Mouse (Mus musculus): ENCODE measurements around the gene Dgcr2. TPM values are rescaled to one million over a fixed set of nuclear protein-coding genes. Genes with fewer than 3 reads are reported as not detected.

Gene Dgcr2
- polyA plus RNA-seq (2014; fragmentation: Nextera tagmentation; extraction: Ambion mirVana), result 95.0 and 110 TPM in 2 replicates

DNA sequence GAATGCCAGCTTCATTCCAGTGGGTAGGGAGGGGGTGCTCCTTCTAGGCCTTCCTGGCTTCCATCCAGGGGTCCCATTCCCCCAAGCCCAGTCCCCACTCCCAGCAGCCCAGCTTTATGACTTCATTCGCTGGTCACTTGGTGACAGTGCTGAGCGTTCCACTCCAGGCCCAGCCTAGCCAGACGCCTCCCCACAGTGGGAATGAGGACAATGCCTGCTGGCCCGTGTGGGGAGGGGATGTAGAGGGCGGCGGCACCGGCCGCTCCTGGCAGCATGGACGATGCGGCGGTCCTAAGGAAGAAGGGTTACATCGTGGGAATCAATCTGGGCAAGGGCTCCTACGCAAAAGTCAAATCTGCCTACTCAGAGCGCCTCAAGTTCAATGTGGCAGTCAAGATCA, at the start of gene Dgcr2, which contains the start of gene Tssk2:
Gene Dgcr2 (minus strand): TSS at position 101 of the 400 bp plus-strand sequence.
Gene Tssk2 (plus strand): TSS at position 176 of the 400 bp plus-strand sequence.
- Histone ChIP-seq H3K9ac (ENCODE audit: low read length) (no peak within 1 kb of the TSS), H3K4me3 (ENCODE audit: low read depth, low read length) (no peak within 1 kb of the TSS), H3K27me3 (ENCODE audit: control insufficient read depth, insufficient read depth, low read length) (no peaks in the 10 kb centered on the region), H3K36me3 (ENCODE audit: control insufficient read depth, insufficient read depth, low read length) (peaks cover 14% of the 10 kb centered on the region), H3K4me2 (ENCODE audit: low read depth) (no peak within 1 kb of the TSS), H3K9me3 (ENCODE audit: control insufficient read depth, low read length) (no peaks in the 10 kb centered on the region), H3K27ac (ENCODE audit: low read depth, low read length) (no peak within 1 kb of the TSS), H3K4me1 (ENCODE audit: control insufficient read depth, insufficient read depth, low read length) (no peaks in the 10 kb centered on the region)
- 94% methylated on average over 14 of the region's 14 CpGs for WGBS
- ATAC-seq (ENCODE audit: insufficient read depth, low FRiP score, low TSS enrichment) (no peak), DNase-seq (ENCODE audit: low spot score) (no peak)

DNA sequence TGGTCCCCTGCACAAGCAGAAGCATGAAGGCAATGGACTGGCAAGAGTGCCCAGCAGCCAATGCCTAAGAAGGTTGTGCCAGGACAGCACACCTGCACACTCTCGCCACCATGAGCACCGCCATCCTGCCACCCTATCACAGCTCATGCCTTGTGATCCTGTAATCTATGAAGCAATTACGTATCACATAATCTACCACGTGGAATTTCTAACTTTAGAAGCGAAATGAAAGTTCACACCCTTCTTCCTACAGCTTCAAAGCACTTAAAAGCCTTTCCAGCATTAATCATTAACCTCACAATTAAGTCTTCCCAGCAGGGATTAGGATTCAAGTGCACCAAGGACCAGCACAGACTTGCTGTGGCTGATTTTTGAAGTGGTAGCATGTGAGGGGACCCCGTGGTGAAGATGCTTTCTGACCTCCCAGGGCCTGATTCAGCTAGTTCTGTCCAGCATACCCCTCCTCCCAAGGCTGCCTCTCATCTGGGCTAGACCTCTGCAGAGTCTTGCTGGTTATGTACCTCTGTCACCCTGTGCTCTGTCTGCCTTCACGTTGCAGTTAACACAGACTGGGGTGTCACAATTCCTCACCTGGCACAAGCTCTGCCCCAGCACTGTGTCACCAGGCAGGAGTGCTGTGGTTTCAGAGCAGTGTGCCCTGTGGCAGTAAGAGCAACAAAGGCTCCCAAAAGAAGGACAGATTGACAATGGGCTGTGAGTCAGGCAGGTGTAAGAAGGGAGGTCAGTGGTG, 46.9 kb upstream of the Dgcr2 start:
- Histone ChIP-seq H3K4me3 (ENCODE audit: low read depth, low read length) (no peak overlapping the region), H3K4me2 (ENCODE audit: low read depth) (no peak overlapping the region), H3K36me3 (ENCODE audit: control insufficient read depth, insufficient read depth, low read length) (no peaks in the 10 kb centered on the region), H3K27ac (ENCODE audit: low read depth, low read length) (no peak overlapping the region), H3K9ac (ENCODE audit: low read length) (no peak overlapping the region), H3K9me3 (ENCODE audit: control insufficient read depth, low read length) (no peaks in the 10 kb centered on the region), H3K4me1 (ENCODE audit: control insufficient read depth, insufficient read depth, low read length) (no peaks in the 10 kb centered on the region), H3K27me3 (ENCODE audit: control insufficient read depth, insufficient read depth, low read length) (no peaks in the 10 kb centered on the region)
- ATAC-seq (ENCODE audit: insufficient read depth, low FRiP score, low TSS enrichment), result no peak
- WGBS, result 53% methylated on average over 7 of the region's 7 CpGs
- no peak for DNase-seq (ENCODE audit: low spot score)

DNA sequence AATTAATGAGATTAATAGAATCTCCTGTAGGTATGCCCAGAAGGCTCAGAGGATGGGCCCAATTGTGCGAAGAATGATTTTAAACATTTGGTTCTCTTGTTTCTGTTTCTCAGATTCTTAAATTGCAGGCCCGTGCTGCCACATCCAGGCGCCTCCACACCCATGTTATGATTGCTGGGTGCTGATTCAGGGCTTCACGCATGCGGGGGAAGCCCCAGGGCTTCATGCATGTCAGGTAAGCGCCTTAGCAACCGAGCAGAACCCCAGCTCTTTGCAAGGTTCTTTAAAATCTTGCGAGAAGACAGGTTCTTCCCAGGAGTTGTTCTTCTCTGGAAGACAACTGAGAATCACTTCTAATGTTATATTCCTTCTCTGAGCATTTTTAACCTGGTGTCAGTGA, 45.1 kb upstream of the Dgcr2 start:
- 69% methylated on average over 8 of the region's 8 CpGs for WGBS
- no peak overlapping the region for H3K4me3 ChIP-seq (ENCODE audit: low read depth, low read length)
- H3K9me3 ChIP-seq (ENCODE audit: control insufficient read depth, low read length), result no peaks in the 10 kb centered on the region
- H3K27ac ChIP-seq (ENCODE audit: low read depth, low read length), result no peak overlapping the region
- H3K27me3 ChIP-seq (ENCODE audit: control insufficient read depth, insufficient read depth, low read length), result no peaks in the 10 kb centered on the region
- H3K9ac ChIP-seq (ENCODE audit: low read length), result no peak overlapping the region
- no peaks in the 10 kb centered on the region for H3K4me1 ChIP-seq (ENCODE audit: control insufficient read depth, insufficient read depth, low read length)
- DNase-seq (ENCODE audit: low spot score) (no peak), ATAC-seq (ENCODE audit: insufficient read depth, low FRiP score, low TSS enrichment) (no peak)
- no peak overlapping the region for H3K4me2 ChIP-seq (ENCODE audit: low read depth)
- no peaks in the 10 kb centered on the region for H3K36me3 ChIP-seq (ENCODE audit: control insufficient read depth, insufficient read depth, low read length)

DNA sequence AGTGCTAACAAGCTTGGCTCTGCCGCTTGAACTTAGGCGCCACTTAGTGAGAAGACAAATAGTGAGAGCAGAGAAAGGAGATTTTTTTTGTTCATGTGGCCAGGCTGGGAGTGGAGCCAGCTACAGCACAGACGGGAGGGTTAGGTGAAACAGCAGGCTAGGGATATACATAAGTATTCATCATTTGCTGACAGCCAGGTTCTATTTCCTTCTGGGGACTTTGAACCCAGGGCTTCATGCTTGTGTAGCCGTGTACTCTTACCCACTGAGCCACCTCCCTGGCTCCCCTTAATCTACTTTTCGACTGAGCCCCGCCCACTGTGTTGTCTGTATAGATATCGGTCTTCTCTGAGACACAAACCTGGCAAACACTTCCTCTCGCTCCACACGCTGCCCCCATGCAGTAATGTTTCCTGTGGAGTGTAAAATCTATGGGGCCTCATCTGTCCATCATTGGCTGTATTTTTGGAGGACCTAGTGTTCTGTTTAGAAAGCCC, 40.9 kb upstream of the Dgcr2 start:
- WGBS, result 64% methylated on average over 9 of the region's 9 CpGs
- H3K27ac ChIP-seq (ENCODE audit: low read depth, low read length), result no peak overlapping the region
- no peak overlapping the region for H3K4me2 ChIP-seq (ENCODE audit: low read depth)
- no peaks in the 10 kb centered on the region for H3K36me3 ChIP-seq (ENCODE audit: control insufficient read depth, insufficient read depth, low read length)
- ATAC-seq (ENCODE audit: insufficient read depth, low FRiP score, low TSS enrichment) (no peak), DNase-seq (ENCODE audit: low spot score) (no peak)
- H3K4me3 ChIP-seq (ENCODE audit: low read depth, low read length), result no peak overlapping the region
- H3K9me3 ChIP-seq (ENCODE audit: control insufficient read depth, low read length), result no peaks in the 10 kb centered on the region
- H3K9ac ChIP-seq (ENCODE audit: low read length), result no peak overlapping the region
- H3K27me3 ChIP-seq (ENCODE audit: control insufficient read depth, insufficient read depth, low read length), result no peaks in the 10 kb centered on the region
- no peaks in the 10 kb centered on the region for H3K4me1 ChIP-seq (ENCODE audit: control insufficient read depth, insufficient read depth, low read length)

DNA sequence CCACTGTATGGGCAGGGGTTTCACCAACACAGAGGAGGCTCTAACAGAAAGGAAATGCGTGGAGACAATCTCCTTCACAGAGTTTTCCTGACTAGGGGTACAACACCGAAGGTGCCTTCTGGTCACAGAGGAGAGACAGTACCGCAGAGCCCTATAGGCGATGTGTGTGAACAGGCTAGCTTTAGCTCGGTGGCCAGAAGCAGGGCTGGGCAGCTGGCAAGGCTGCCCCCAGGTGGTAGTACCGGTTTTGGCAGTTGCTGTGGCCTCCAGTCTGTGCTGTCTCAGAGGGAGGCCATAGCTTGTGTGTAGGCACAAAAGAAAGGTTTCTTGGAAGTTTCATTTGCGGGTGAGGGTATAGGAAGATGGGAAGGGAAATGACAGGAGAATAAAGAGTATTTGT, 40.5 kb upstream of the Dgcr2 start:
- Histone ChIP-seq H3K27me3 (ENCODE audit: control insufficient read depth, insufficient read depth, low read length) (no peaks in the 10 kb centered on the region), H3K9me3 (ENCODE audit: control insufficient read depth, low read length) (no peaks in the 10 kb centered on the region), H3K27ac (ENCODE audit: low read depth, low read length) (no peak overlapping the region), H3K4me1 (ENCODE audit: control insufficient read depth, insufficient read depth, low read length) (no peaks in the 10 kb centered on the region), H3K4me2 (ENCODE audit: low read depth) (no peak overlapping the region), H3K36me3 (ENCODE audit: control insufficient read depth, insufficient read depth, low read length) (no peaks in the 10 kb centered on the region), H3K4me3 (ENCODE audit: low read depth, low read length) (no peak overlapping the region), H3K9ac (ENCODE audit: low read length) (no peak overlapping the region)
- DNase-seq (ENCODE audit: low spot score) (peak; percentile 77), ATAC-seq (ENCODE audit: insufficient read depth, low FRiP score, low TSS enrichment) (peak; percentile 74; the same call in 1 of the 2 replicates)
- WGBS, result 8% methylated on average over 7 of the region's 7 CpGs

DNA sequence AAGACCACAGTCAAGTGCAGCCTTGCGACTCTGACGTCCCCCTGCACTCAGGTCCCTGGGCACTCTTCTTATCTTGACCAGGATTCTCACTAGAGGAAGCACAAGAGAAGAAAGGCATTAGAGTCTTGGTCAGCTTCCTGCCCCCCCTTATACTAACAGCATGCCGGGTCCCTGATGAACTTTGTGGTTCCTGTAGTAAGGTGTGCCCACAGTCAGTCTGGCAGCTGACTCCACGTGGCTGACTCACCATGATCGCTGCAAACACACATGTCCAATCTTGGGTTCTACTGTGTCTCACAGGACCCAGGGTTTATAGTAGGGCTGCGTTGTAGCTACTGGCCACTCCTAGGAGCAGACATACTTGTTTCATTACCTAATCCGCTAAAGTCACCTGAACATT, 39.8 kb upstream of the Dgcr2 start:
- Histone ChIP-seq H3K36me3 (ENCODE audit: control insufficient read depth, insufficient read depth, low read length) (no peaks in the 10 kb centered on the region), H3K9ac (ENCODE audit: low read length) (no peak overlapping the region), H3K27ac (ENCODE audit: low read depth, low read length) (no peak overlapping the region), H3K9me3 (ENCODE audit: control insufficient read depth, low read length) (no peaks in the 10 kb centered on the region), H3K4me2 (ENCODE audit: low read depth) (no peak overlapping the region), H3K4me1 (ENCODE audit: control insufficient read depth, insufficient read depth, low read length) (no peaks in the 10 kb centered on the region), H3K27me3 (ENCODE audit: control insufficient read depth, insufficient read depth, low read length) (no peaks in the 10 kb centered on the region), H3K4me3 (ENCODE audit: low read depth, low read length) (no peak overlapping the region)
- ATAC-seq (ENCODE audit: insufficient read depth, low FRiP score, low TSS enrichment) (no peak), DNase-seq (ENCODE audit: low spot score) (no peak)
- WGBS, result 84% methylated on average over 7 of the region's 7 CpGs

DNA sequence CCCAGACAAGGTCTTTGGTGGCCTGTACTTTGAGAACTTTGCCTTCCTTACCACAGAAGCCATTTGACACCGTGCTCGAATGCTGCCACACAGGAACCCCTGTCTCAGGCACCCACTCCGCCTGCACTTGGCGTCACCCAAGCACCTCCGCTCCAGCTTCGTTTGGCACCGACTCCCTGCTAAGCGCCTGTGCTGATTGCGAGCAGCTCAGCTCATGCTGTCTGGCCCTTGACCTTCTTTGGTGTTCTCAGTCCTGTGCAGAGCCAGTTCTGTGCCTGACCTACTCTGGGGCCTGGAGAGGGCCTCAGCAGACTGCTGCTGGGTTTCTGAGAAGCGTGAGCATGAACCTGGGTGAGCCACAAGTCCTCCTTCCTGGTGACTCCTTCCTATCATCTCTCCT, 38.4 kb upstream of the Dgcr2 start:
- no peak for ATAC-seq (ENCODE audit: insufficient read depth, low FRiP score, low TSS enrichment)
- no peak overlapping the region for H3K27ac ChIP-seq (ENCODE audit: low read depth, low read length)
- no peak overlapping the region for H3K4me2 ChIP-seq (ENCODE audit: low read depth)
- H3K9ac ChIP-seq (ENCODE audit: low read length), result no peak overlapping the region
- 81% methylated on average over 10 of the region's 10 CpGs for WGBS
- no peaks in the 10 kb centered on the region for H3K4me1 ChIP-seq (ENCODE audit: control insufficient read depth, insufficient read depth, low read length)
- H3K4me3 ChIP-seq (ENCODE audit: low read depth, low read length), result no peak overlapping the region
- no peaks in the 10 kb centered on the region for H3K27me3 ChIP-seq (ENCODE audit: control insufficient read depth, insufficient read depth, low read length)
- H3K9me3 ChIP-seq (ENCODE audit: control insufficient read depth, low read length), result no peaks in the 10 kb centered on the region
- no peaks in the 10 kb centered on the region for H3K36me3 ChIP-seq (ENCODE audit: control insufficient read depth, insufficient read depth, low read length)
- no peak for DNase-seq (ENCODE audit: low spot score)

DNA sequence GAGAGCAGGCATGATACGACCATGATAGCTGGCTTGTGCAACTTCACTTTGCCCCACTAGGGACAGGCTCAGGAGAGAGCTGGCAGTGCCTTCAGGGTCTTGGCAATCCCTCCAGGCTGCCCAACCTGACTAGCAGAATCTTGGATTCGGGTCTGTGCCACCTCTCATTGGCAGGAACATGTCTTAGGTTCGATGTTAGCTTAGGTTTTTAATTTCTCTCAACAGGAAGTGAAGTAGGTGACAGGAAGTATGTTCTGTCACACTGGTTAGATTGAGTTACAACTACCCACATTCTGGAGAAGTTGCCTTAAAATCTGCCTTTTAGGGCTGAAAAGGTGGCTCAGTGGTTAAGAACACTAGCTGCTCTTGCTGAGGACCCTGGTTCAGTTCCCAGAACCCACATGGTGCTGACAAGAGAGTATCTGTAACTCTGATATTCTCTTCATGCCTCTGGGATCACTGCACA, 36.1 kb upstream of the Dgcr2 start:
- H3K4me2 ChIP-seq (ENCODE audit: low read depth), result no peak overlapping the region
- no peak for DNase-seq (ENCODE audit: low spot score)
- no peak overlapping the region for H3K4me3 ChIP-seq (ENCODE audit: low read depth, low read length)
- H3K27ac ChIP-seq (ENCODE audit: low read depth, low read length), result no peak overlapping the region
- no peaks in the 10 kb centered on the region for H3K9me3 ChIP-seq (ENCODE audit: control insufficient read depth, low read length)
- no peaks in the 10 kb centered on the region for H3K36me3 ChIP-seq (ENCODE audit: control insufficient read depth, insufficient read depth, low read length)
- no peaks in the 10 kb centered on the region for H3K4me1 ChIP-seq (ENCODE audit: control insufficient read depth, insufficient read depth, low read length)
- no peaks in the 10 kb centered on the region for H3K27me3 ChIP-seq (ENCODE audit: control insufficient read depth, insufficient read depth, low read length)
- no peak overlapping the region for H3K9ac ChIP-seq (ENCODE audit: low read length)
- no peak for ATAC-seq (ENCODE audit: insufficient read depth, low FRiP score, low TSS enrichment)
- 67% methylated on average over 3 of the region's 3 CpGs for WGBS

Data from neural tube, embryonic 11.5 days (tissue).